Mouse (Mus musculus) cerebellum, adult 11-12 months (tissue): ENCODE measurements around the gene Sox6.

ENCODE experiments used
- DNase-seq: peaks from one replicate; pipeline ENCODE4 v3.0.0; 2022

The Sox6 gene

GRCm38 (mm10) chr7:115825295-115825694 is 213.3 kb downstream of the Sox6 start:
- peak; percentile 20 for DNase-seq

GRCm38 (mm10) chr7:115824621-115825256 is 213.9 kb downstream of the Sox6 start:
- DNase-seq, result no peak

- DNase-seq, result no peak
Observed at GRCm38 (mm10) chr7:115819136-115819535, 219.5 kb downstream of the Sox6 start.

- no peak for DNase-seq
Observed at GRCm38 (mm10) chr7:115803256-115803655, 235.3 kb downstream of the Sox6 start.

- DNase-seq, result no peak
Observed at GRCm38 (mm10) chr7:115794139-115794858, 244.3 kb downstream of the Sox6 start.

GRCm38 (mm10) chr7:115792841-115793240 is 245.8 kb downstream of the Sox6 start:
- DNase-seq, result no peak

- DNase-seq, result no peak
Observed at GRCm38 (mm10) chr7:115789116-115789823, 249.3 kb downstream of the Sox6 start.

GRCm38 (mm10) chr7:115783982-115784917 is 254.3 kb downstream of the Sox6 start:
- DNase-seq, result no peak

GRCm38 (mm10) chr7:115780148-115780547 is 258.4 kb downstream of the Sox6 start:
- DNase-seq, result no peak

GRCm38 (mm10) chr7:115779544-115779943 is 259.1 kb downstream of the Sox6 start:
- no peak for DNase-seq

- no peak for DNase-seq
Observed at GRCm38 (mm10) chr7:115776736-115777135, 261.9 kb downstream of the Sox6 start.

GRCm38 (mm10) chr7:115776324-115776723 is 262.3 kb downstream of the Sox6 start:
- no peak for DNase-seq

GRCm38 (mm10) chr7:115766316-115766715 is 272.3 kb downstream of the Sox6 start:
- DNase-seq, result no peak

GRCm38 (mm10) chr7:115763851-115764250 is 274.7 kb downstream of the Sox6 start:
- no peak for DNase-seq

GRCm38 (mm10) chr7:115758172-115758571 is 280.4 kb downstream of the Sox6 start:
- no peak for DNase-seq

- DNase-seq, result no peak
Observed at GRCm38 (mm10) chr7:115755272-115755671, 283.3 kb downstream of the Sox6 start.

GRCm38 (mm10) chr7:115754216-115754615 is 284.4 kb downstream of the Sox6 start:
- no peak for DNase-seq

- DNase-seq, result no peak
Observed at GRCm38 (mm10) chr7:115752121-115752634, 286.4 kb downstream of the Sox6 start.

GRCm38 (mm10) chr7:115751083-115751482 is 287.5 kb downstream of the Sox6 start:
- DNase-seq, result no peak

- no peak for DNase-seq
Observed at GRCm38 (mm10) chr7:115750275-115750825, 288.2 kb downstream of the Sox6 start.

GRCm38 (mm10) chr7:115747541-115747940 is 291.1 kb downstream of the Sox6 start:
- DNase-seq, result no peak

- no peak for DNase-seq
Observed at GRCm38 (mm10) chr7:115745672-115746253, 292.8 kb downstream of the Sox6 start.
